In the genomic region with DNA sequence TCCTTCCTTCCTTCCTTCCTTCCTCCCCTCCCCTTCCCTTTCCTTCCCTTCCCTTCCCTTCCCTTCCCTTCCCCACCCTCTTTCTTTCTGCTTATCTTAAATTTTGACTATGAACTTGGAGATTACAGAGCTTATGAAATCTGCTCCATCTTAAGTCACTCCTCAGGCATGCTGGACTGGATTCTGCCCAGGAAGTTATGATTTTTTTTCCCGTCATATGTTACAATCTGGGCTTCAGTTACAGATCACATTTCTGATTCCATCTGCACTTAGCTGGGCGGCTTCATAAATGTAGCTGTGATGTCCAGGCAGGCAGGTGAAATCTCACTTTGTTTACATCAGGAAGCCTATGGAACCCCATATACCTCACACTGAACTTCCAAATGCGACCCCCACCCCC, we compare ENCODE assay signal across 24 mouse cellular contexts. TPM values are rescaled to one million over a fixed set of nuclear protein-coding genes. Genes with fewer than 3 reads are reported as not detected.
DNase-seq lines count a peak whose midpoint lies in the region; ATAC-seq and TF ChIP-seq lines count a peak whose summit lies in the region.
"Had no signal": no experiment of that assay in that cellular context is flagged by ENCODE, and none has a peak within 500 bp of the region (broad histone marks: within the 10 kb centered on the region; RNA-seq: fewer than 3 reads in every experiment).

No protein-coding gene starts in this region.

- H3K4me1 ChIP-seq in forebrain, postnatal 0 days (ENCODE audit: insufficient read depth) = no peaks in the 10 kb centered on the region
- H3K4me1 ChIP-seq in forebrain, embryonic 10.5 days = peaks cover 20% of the 10 kb centered on the region

- DNase-seq in forebrain, postnatal 0 days = peak; percentile 40
- no peak for DNase-seq in forebrain, embryonic 10.5 days (ENCODE audit: extremely low spot score, low spot score)
- peak; percentile 19 for DNase-seq in layer of hippocampus, adult 9-11 months
- DNase-seq in layer of hippocampus, postnatal 36 days = no peak
- DNase-seq in 3T3-L1 (ENCODE audit: low read depth, low spot score) = peak; percentile 74
- DNase-seq in fibroblast of lung, adult 2 months (ENCODE audit: low read depth) = peak; percentile 48
- DNase-seq in right cerebral cortex, adult 18-20 months = no peak
- DNase-seq: adrenal gland, adult 2 months; adrenal gland, postnatal 36 days; cerebellum, adult 11 months; cerebellum, adult 8-10 months; cerebellum, postnatal 25 days; gastrocnemius, postnatal 25 days; heart, adult 18-20 months; heart, postnatal 10 days; heart, postnatal 4 days had no signal

- no peak overlapping the region for H3K27ac ChIP-seq in forebrain, postnatal 0 days (ENCODE audit: low read depth, low read length)
- no peak overlapping the region for H3K27ac ChIP-seq in forebrain, embryonic 10.5 days
- H3K27ac ChIP-seq: embryonic facial prominence, embryonic 12.5 days; forebrain, embryonic 13.5 days; heart, embryonic 10.5 days; hindbrain, embryonic 12.5 days had no signal

- peak; percentile 29 for ATAC-seq in forebrain, postnatal 0 days
- ATAC-seq: activated CD4-positive, CD25-positive, alpha-beta regulatory T cell, adult 4 months; forebrain, embryonic 13.5 days; hindbrain, embryonic 16.5 days; inflammation-experienced regulatory T-cells, adult 6 months; Patski had no signal

- no peaks in the 10 kb centered on the region for H3K27me3 ChIP-seq in forebrain, postnatal 0 days (ENCODE audit: insufficient read depth, low read length)
- H3K27me3 ChIP-seq in forebrain, embryonic 10.5 days (ENCODE audit: poor library complexity, severe bottlenecking) = no peaks in the 10 kb centered on the region
- H3K27me3 ChIP-seq: embryonic facial prominence, embryonic 12.5 days; forebrain, embryonic 13.5 days; hindbrain, embryonic 12.5 days; Patski had no signal

- no peak overlapping the region for H3K4me3 ChIP-seq in forebrain, postnatal 0 days (ENCODE audit: low read depth, low read length)
- H3K4me3 ChIP-seq in forebrain, embryonic 10.5 days = no peak overlapping the region
- H3K4me3 ChIP-seq: embryonic facial prominence, embryonic 12.5 days; forebrain, embryonic 13.5 days; heart, embryonic 10.5 days; hindbrain, embryonic 12.5 days had no signal

- no peaks in the 10 kb centered on the region for H3K36me3 ChIP-seq in forebrain, postnatal 0 days (ENCODE audit: insufficient read depth)
- no peaks in the 10 kb centered on the region for H3K36me3 ChIP-seq in forebrain, embryonic 10.5 days (replicated peaks)
- H3K36me3 ChIP-seq: embryonic facial prominence, embryonic 12.5 days; heart, embryonic 10.5 days; hindbrain, embryonic 12.5 days had no signal

- H3K9ac ChIP-seq in forebrain, postnatal 0 days = no peak overlapping the region
- H3K9ac ChIP-seq: embryonic facial prominence, embryonic 12.5 days; forebrain, embryonic 13.5 days; hindbrain, embryonic 12.5 days had no signal

- 73% methylated on average over 3 of the region's 3 CpGs for WGBS in forebrain, postnatal 0 days
- 86% methylated on average over 3 of the region's 3 CpGs for WGBS in forebrain, embryonic 10.5 days

- H3K4me2 ChIP-seq in forebrain, postnatal 0 days (ENCODE audit: low read depth) = no peak overlapping the region
- H3K4me2 ChIP-seq: embryonic facial prominence, embryonic 12.5 days; forebrain, embryonic 13.5 days; hindbrain, embryonic 12.5 days had no signal

- no peak for TF ChIP-seq CTCF in forebrain, postnatal 0 days (IDR thresholded peaks at IDR 0.05; ENCODE audit: low read depth)

- H3K9me3 ChIP-seq in forebrain, postnatal 0 days (ENCODE audit: low read length) = no peaks in the 10 kb centered on the region
- H3K9me3 ChIP-seq in forebrain, embryonic 10.5 days = no peaks in the 10 kb centered on the region
- H3K9me3 ChIP-seq: embryonic facial prominence, embryonic 12.5 days; forebrain, embryonic 13.5 days; heart, embryonic 10.5 days; hindbrain, embryonic 12.5 days had no signal

RNA-seq across cellular contexts. Expression of a gene that starts 50.5 kb away (rescaled TPM):
- 45.0 and 53.1 TPM in 2 replicates for total RNA-seq in forebrain, postnatal 0 days (2014; rRNA removed)
- polyA plus RNA-seq in forebrain, postnatal 0 days (2015; fragmentation: Nextera tagmentation; extraction: Ambion mirVana) = 75.2 and 82.4 TPM in 2 replicates
- polyA plus RNA-seq in forebrain, embryonic 10.5 days (2016; fragmentation: Nextera tagmentation; extraction: Ambion mirVana) = 68.0 and 72.6 TPM in 2 replicates
- 10 to 100 TPM; 39.0 to 43.9 TPM for total RNA-seq in layer of hippocampus, postnatal 36 days (2021)

Comparison
In these comparisons a context has a peak if more than half of its experiments do, and no peak if none do; other contexts are left out.
1. DNase-seq: peak in forebrain, postnatal 0 days (single experiment), layer of hippocampus, adult 9-11 months (single experiment), 3T3-L1 (single experiment) and fibroblast of lung, adult 2 months (single experiment); none in forebrain, embryonic 10.5 days (single experiment), layer of hippocampus, postnatal 36 days (0 of 2) and right cerebral cortex, adult 18-20 months (single experiment).